Mouse (Mus musculus) megakaryocyte, embryonic 14.5 days (primary cell): ENCODE results near the gene Dhtkd1. TPM values are rescaled to one million over a fixed set of nuclear protein-coding genes. Genes with fewer than 3 reads are reported as not detected.

Experiments used
- H3K27me3 ChIP-seq: replicated peaks from 2 replicates; pipeline ENCODE3; 2012; ENCODE audit warnings: inconsistent platforms
- H3K36me3 ChIP-seq: replicated peaks from 2 replicates; pipeline ENCODE3; 2012; ENCODE audit warnings: low read length, inconsistent platforms, mixed read lengths
- H3K4me1 ChIP-seq: 2 replicates; pipeline ENCODE4 v1.6.1; 2012; ENCODE audit warnings: inconsistent platforms
- H3K4me3 ChIP-seq: replicated peaks from 2 replicates; pipeline ENCODE3; 2012; ENCODE audit warnings: moderate library complexity, mild to moderate bottlenecking, inconsistent platforms
- H3K9me3 ChIP-seq: 2 replicates; pipeline ENCODE4 v1.6.1; 2012; ENCODE audit warnings: inconsistent platforms
- FLI1 ChIP-seq: IDR thresholded peaks from 2 replicates; pipeline ENCODE4 v1.6.1; 2012; ENCODE audit warnings: low read length, inconsistent platforms, mixed read lengths
- GATA1 ChIP-seq: IDR thresholded peaks from 3 replicates; pipeline ENCODE4 v1.6.1; 2012; ENCODE audit warnings: mixed read lengths, low read length, inconsistent platforms, borderline replicate concordance
- polyA plus RNA-seq: library from polyadenylated mRNA; stranded (reverse); fragments of >175 nt; gene quantifications from 2 replicates; pipeline ENCODE4 v1.2.3, GENCODE M21; 2012; ENCODE audit warnings: low replicate concordance; ENCODE audit not compliant: insufficient read depth

The Dhtkd1 gene
- polyA plus RNA-seq, 1 experiment: not detected

DNA sequence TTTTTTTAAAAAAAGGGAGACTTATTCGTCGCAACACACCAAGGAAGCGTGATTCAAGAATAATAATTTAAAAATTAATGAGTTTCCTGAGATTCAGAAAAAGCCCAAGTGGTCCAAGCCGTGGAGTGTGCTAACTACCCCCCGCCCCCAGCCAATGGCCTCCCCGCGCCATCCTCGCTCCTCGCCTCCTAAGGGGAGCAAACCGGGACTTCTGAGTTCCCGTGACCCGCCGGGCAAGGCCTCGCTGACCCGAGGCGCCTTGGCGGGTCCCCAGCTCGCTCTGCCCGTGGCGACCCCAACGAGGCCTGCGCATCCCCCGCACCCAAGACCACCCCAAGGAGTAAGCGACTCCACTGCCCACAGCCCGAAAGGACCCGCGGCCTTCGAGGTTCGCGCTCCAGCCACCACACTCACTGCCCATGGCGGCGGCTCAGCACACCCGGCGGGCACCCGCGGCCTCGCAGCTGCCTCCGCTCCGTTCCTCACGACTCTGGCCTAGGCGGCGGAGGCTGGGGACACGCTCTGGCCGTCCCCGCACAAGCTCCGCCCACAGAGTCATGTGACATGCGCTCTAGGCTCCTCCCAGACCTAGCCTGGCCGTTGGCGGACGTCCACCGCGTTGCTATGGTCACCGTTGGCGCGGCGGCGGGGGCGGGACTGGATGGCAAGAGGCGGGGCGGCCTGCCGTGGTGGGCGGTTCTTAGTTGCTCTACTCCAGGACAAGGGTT lies 47.6 kb downstream of the Dhtkd1 start, which contains the start of gene Sec61a2:
Sec61a2 (minus strand) TSS at position 590 of the 728 bp plus-strand sequence.
- Histone ChIP-seq H3K4me3 (peak within 1 kb of the TSS; percentile 97), H3K9me3 (no peaks in the 10 kb centered on the region), H3K36me3 (peaks cover 21% of the 10 kb centered on the region), H3K27me3 (peaks cover 3% of the 10 kb centered on the region), H3K4me1 (peaks cover 23% of the 10 kb centered on the region)
- TF ChIP-seq GATA1 (no peak), FLI1 (no peak)

DNA sequence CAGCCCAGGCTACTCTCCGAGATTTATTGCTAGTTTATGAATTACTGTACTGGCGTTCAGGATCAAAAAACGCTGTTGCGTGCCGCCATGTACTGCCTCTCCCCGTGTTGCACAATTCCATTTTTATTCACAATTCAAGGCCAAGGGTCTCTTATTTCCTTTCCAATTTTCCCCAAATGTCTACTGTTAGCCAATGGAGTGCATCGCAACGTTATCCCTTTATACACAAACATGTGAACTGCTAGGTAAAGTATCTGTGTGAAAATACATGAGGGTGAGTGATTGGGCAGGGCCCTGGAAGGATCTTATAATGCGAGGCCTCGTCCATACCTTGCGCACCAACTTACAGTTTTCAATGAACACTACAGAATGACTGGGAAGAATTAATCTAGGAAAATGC lies 48.3 kb downstream of the Dhtkd1 start:
- peaks cover 3% of the 10 kb centered on the region for H3K27me3 ChIP-seq
- no peaks in the 10 kb centered on the region for H3K9me3 ChIP-seq
- H3K36me3 ChIP-seq: peaks cover 28% of the 10 kb centered on the region
- TF ChIP-seq FLI1 (no peak), GATA1 (no peak)
- peaks cover 23% of the 10 kb centered on the region for H3K4me1 ChIP-seq
- peak overlapping the region; percentile 97 for H3K4me3 ChIP-seq

DNA sequence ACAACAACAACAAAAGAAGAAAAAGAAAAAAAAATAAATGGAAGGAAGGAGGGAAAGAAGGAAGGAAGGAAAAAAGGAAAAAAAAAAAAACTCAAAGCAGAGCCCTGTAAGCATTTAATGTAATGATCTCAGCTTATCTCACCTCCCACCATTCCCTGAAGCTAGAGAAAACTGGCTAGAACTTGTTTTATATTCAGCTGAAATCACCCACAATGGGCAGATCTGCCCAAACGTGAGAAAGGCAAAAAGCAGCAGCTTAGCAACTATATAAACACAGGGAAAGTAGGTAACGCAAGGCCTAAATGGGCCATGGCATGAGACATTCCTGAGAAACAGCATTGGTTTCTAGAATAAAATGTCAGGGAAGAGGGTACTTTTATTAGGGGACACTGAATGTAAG lies 53.2 kb downstream of the Dhtkd1 start:
- Histone ChIP-seq H3K36me3 (peaks cover 72% of the 10 kb centered on the region), H3K4me3 (no peak overlapping the region), H3K27me3 (no peaks in the 10 kb centered on the region), H3K9me3 (no peaks in the 10 kb centered on the region), H3K4me1 (peaks cover 39% of the 10 kb centered on the region)
- no peak for TF ChIP-seq FLI1
- no peak for TF ChIP-seq GATA1

DNA sequence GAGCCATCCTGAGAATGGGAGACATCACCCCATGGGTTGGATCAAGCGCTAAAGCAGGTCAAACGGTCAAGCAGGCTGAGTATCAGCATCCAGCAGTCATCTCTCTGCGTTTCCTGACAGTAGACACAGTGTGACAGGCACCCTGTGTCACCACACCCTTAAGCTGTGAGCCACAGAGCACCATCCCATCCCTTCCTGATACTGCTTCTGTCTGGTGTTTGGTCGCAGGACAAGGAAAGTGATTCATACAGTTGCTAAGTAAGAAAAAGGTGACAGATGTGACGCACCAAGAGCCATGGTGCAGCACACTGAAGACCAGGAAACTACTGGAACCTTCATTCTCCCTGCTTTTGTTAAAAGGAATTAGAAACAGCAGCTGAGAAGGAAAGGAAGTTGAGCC lies 53.7 kb downstream of the Dhtkd1 start:
- TF ChIP-seq GATA1: no peak
- H3K27me3 ChIP-seq: no peaks in the 10 kb centered on the region
- no peaks in the 10 kb centered on the region for H3K9me3 ChIP-seq
- peaks cover 35% of the 10 kb centered on the region for H3K4me1 ChIP-seq
- peak overlapping the region; percentile 48 for H3K4me3 ChIP-seq
- H3K36me3 ChIP-seq: peaks cover 75% of the 10 kb centered on the region

DNA sequence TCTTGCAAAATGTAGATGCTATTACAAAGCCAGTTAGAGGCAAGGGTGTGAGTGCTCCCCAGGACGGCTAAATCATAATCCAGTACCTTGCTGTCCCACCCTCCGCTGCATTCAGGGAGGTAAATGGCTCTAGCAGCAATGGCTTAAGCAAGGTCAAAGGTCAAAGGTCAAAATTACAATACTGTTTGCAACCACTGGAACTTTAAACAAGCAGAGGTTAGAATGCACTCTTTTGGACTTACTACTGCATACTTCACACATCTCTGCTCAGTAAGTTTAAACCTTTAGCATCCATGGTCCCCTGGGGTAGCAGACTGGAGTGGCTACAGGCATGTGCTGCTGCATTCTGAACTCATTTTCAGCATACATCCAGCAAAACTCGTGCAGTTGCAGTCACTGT lies 65.1 kb downstream of the Dhtkd1 start:
- no peak overlapping the region for H3K4me3 ChIP-seq
- no peaks in the 10 kb centered on the region for H3K4me1 ChIP-seq
- no peaks in the 10 kb centered on the region for H3K9me3 ChIP-seq
- TF ChIP-seq FLI1 (no peak), GATA1 (no peak)
- H3K36me3 ChIP-seq: peaks cover 92% of the 10 kb centered on the region
- no peaks in the 10 kb centered on the region for H3K27me3 ChIP-seq

DNA sequence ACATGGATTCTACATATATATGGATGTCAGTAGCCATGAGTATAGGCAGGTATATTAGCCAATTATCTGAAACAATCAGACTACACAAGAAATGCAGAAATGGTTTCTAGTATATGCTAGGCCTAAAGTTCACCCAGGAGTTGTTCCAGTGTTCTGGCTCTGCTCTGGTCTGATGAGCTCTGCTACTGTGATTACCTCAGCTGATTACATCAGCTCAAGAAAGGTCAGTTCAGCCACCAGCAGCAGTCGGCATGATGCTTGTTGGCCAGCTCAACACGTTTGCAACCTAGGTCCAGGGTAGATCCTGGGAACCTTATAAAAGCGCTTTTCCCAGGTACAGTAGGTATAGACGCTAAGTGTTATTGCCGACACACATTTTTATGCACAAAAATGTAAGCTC lies 72.8 kb downstream of the Dhtkd1 start:
- H3K4me1 ChIP-seq: no peaks in the 10 kb centered on the region
- H3K4me3 ChIP-seq: no peak overlapping the region
- peaks cover 89% of the 10 kb centered on the region for H3K36me3 ChIP-seq
- H3K9me3 ChIP-seq: no peaks in the 10 kb centered on the region
- H3K27me3 ChIP-seq: no peaks in the 10 kb centered on the region
- TF ChIP-seq FLI1 (no peak), GATA1 (no peak)

DNA sequence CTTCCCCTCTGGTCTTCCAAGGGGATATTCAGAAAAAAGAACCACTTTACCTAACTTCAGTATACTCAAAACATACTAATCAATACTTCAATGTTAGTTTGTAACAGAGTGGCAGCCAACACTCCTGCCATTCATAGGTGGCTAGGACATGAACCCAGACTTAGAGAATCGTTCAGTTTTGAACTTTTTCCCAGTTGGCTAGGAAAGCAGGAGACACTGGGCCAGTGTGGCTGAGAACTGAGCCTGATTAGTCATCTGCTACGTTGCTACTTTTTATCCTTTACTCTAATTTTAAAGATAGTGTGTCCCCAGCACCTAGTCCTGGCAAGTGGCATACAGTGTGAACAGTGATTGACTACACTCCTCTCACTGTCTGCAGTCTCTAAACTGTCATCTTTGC lies 74.9 kb downstream of the Dhtkd1 start:
- Histone ChIP-seq H3K4me3 (no peak overlapping the region), H3K27me3 (no peaks in the 10 kb centered on the region), H3K4me1 (no peaks in the 10 kb centered on the region), H3K36me3 (peaks cover 89% of the 10 kb centered on the region), H3K9me3 (no peaks in the 10 kb centered on the region)
- TF ChIP-seq FLI1 (no peak), GATA1 (no peak)

DNA sequence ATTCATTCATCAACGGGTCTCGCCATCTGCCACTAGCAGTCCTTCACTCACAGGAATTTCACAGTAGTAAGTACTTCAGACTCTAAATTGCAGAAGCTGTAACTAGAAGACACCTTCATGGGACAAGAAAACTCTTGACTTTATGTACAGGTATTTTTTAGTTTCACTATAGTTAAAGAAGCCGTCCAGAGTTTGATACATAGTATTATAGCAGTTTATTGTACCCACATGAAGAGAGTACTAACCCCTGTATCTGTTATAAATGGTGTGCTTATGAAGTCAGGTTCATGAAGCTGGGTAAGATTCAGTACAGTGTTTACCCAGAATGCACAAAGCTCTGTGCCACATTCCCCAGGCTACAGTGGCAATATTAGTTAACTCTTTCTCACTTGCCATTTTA lies 79.8 kb downstream of the Dhtkd1 start, which contains the start of gene Gm13199:
Gm13199 (minus strand) TSS at position 101 of the 400 bp plus-strand sequence.
- no peak within 1 kb of the TSS for H3K4me3 ChIP-seq
- H3K4me1 ChIP-seq: no peaks in the 10 kb centered on the region
- peaks cover 97% of the 10 kb centered on the region for H3K36me3 ChIP-seq
- no peaks in the 10 kb centered on the region for H3K27me3 ChIP-seq
- TF ChIP-seq FLI1 (no peak), GATA1 (no peak)
- no peaks in the 10 kb centered on the region for H3K9me3 ChIP-seq

DNA sequence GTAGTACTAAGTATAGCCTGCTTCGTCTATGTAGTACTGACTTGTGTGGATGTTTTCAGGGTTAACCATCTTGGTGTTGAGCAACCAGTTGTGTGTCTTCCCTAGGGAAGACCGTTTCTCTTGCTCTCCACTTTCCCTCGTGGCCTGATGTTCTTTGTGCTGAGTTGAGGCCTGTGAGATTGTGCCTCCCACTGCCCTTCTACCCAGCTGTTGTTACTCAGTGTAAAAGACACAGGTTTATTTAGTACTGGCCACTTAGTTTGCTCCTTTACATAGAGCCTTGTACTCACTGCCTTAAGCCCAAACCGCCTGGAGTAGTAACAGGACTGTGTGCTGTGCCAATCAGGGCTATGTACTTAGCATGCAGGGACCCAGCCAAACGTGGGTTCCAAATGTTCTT lies 90.7 kb downstream of the Dhtkd1 start:
- Histone ChIP-seq H3K4me1 (peaks cover 63% of the 10 kb centered on the region), H3K36me3 (peaks cover 80% of the 10 kb centered on the region), H3K27me3 (no peaks in the 10 kb centered on the region), H3K9me3 (no peaks in the 10 kb centered on the region), H3K4me3 (no peak overlapping the region)
- TF ChIP-seq GATA1 (no peak), FLI1 (no peak)

DNA sequence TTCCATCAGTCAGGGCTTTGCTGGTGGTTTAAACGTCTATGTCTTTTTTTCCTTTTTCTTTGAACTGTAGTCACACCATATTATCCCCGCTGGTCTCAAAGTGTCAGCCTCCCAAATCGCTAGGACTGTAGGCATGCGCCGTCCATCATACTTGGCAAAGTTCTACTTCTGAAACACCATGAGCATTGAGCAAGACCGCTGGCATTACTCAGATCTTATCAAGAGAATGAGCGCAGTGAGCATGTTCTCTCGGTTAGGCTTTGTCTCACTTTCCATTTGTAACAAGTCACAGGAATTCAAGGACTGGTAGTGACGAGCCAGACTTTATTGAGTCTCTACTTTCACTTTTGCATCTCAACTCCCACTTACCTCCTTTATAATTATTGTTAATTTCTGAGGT lies 91.5 kb downstream of the Dhtkd1 start:
- Histone ChIP-seq H3K4me1 (peaks cover 70% of the 10 kb centered on the region), H3K36me3 (peaks cover 75% of the 10 kb centered on the region), H3K9me3 (no peaks in the 10 kb centered on the region), H3K4me3 (no peak overlapping the region), H3K27me3 (no peaks in the 10 kb centered on the region)
- no peak for TF ChIP-seq GATA1
- no peak for TF ChIP-seq FLI1

Other genes starting within 250 kb of the Dhtkd1 start
- 0.28 TPM in 1 of 2 replicates, not detected in the other for gene Camk1d, start 228.3 kb downstream of the Dhtkd1 start, polyA plus RNA-seq
- gene Nudt5, start 97.8 kb downstream of the Dhtkd1 start, polyA plus RNA-seq: 1.5 and 16.9 TPM in 2 replicates
- gene Cdc123, start 97.6 kb downstream of the Dhtkd1 start, polyA plus RNA-seq: 25.9 and 129 TPM in 2 replicates
- not detected in 2 replicates for gene Gm13199, start 79.9 kb downstream of the Dhtkd1 start, polyA plus RNA-seq
- 0.56 TPM in 1 of 2 replicates, not detected in the other for gene Sec61a2, start 47.4 kb downstream of the Dhtkd1 start, polyA plus RNA-seq
- gene Upf2, start 8.7 kb upstream of the Dhtkd1 start, polyA plus RNA-seq: 1.6 and 2.7 TPM in 2 replicates
- 104 and 151 TPM in 2 replicates for gene Proser2, start 187.4 kb upstream of the Dhtkd1 start, polyA plus RNA-seq